Mouse (Mus musculus) midbrain, embryonic 16.5 days (tissue): Measurements from ENCODE around the gene S100a11. TPM values are rescaled to one million over a fixed set of nuclear protein-coding genes. Genes with fewer than 3 reads are reported as not detected.
"Not testable (repeated sequence)": the region's sequence is repeated elsewhere in the genome, so short reads cannot be mapped to it uniquely, and the experiment has no call there.

Source experiments
- ATAC-seq: fragments of 200-750 bp; cut with Nextera tagmentation; 2 replicates; pipeline ENCODE4 v1.8.0; 2017; ENCODE audit warnings: moderate TSS enrichment
- H3K27ac ChIP-seq: fragments of 300-500 bp; sonication (generic); 2 replicates; pipeline ENCODE4 v1.5.1; 2014; ENCODE audit warnings: mild to moderate bottlenecking, low read length, mixed read lengths
- H3K27me3 ChIP-seq: fragments of 300-500 bp; sonication (generic); 2 replicates; pipeline ENCODE4 v1.6.1; 2014; ENCODE audit warnings: low read depth, low read length, mixed read lengths; ENCODE audit not compliant: control insufficient read depth, insufficient read depth
- H3K36me3 ChIP-seq: fragments of 300-500 bp; sonication (generic); 2 replicates; pipeline ENCODE4 v1.6.1; 2014; ENCODE audit warnings: mild to moderate bottlenecking, low read length, moderate library complexity, mixed read lengths; ENCODE audit not compliant: control insufficient read depth, insufficient read depth
- H3K4me1 ChIP-seq: fragments of 300-500 bp; sonication (generic); 2 replicates; pipeline ENCODE4 v1.6.1; 2014; ENCODE audit warnings: mild to moderate bottlenecking, low read length, mixed read lengths; ENCODE audit not compliant: control insufficient read depth, insufficient read depth
- H3K4me2 ChIP-seq: fragments of 300-500 bp; sonication (generic); 2 replicates; pipeline ENCODE4 v1.6.1; 2014; ENCODE audit warnings: mild to moderate bottlenecking, low read length, mixed read lengths
- H3K4me3 ChIP-seq: fragments of 300-500 bp; sonication (generic); 2 replicates; pipeline ENCODE4 v1.5.1; 2014; ENCODE audit warnings: low read depth, mild to moderate bottlenecking, low read length, moderate library complexity, mixed read lengths
- H3K9ac ChIP-seq: fragments of 300-500 bp; sonication (generic); 2 replicates; pipeline ENCODE4 v1.6.1; 2014; ENCODE audit warnings: low read depth, low read length, mixed read lengths
- H3K9me3 ChIP-seq: fragments of 300-500 bp; sonication (generic); replicated peaks from 2 replicates; pipeline ENCODE4 v1.6.1; 2014; ENCODE audit warnings: mild to moderate bottlenecking, low read length, mixed read lengths; ENCODE audit not compliant: control insufficient read depth, poor library complexity, severe bottlenecking
- WGBS: fragments of 180-500 bp; shearing (Covaris S2); extraction: QIAGEN DNeasy Blood & Tissue Kit; methylation state at CpG from one replicate; pipeline ENCODE4 v1.1.7; 2014; 5-methylcytosine and 5-hydroxymethylcytosine counted together
- polyA plus RNA-seq: library from polyadenylated mRNA; unstranded; fragments of >200 nt; fragmentation: Nextera tagmentation; extraction: Ambion mirVana; gene quantifications from 2 replicates; pipeline ENCODE4 v1.2.1, GENCODE M21; 2015

The S100a11 gene
- polyA plus RNA-seq, 1 experiment from 2014 or later, result 141 TPM

DNA sequence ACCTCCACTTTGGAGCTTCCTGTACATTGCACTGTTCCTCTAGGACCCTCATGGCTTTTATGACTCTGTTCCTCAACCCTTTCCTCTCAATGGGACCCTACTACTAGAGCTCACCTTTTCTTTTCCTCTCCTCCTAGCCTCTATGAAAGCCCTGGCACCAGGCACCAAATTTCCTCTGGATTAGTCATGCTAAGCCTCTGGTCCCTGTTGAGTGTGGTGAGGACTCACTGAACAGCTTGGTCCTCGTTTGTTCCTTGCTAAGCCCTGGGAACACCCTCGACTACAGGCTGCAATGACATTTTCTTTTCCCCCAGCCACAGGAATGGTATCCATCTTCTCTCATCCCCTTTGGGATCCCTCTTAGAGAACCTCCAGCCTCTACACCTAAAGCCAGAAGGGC lies 21.2 kb downstream of the S100a11 start:
- no peak overlapping the region for H3K4me3 ChIP-seq
- no peaks in the 10 kb centered on the region for H3K9me3 ChIP-seq
- WGBS, result 66% methylated on average over 2 of the region's 2 CpGs
- no peaks in the 10 kb centered on the region for H3K36me3 ChIP-seq
- H3K27ac ChIP-seq, result no peak overlapping the region
- no peaks in the 10 kb centered on the region for H3K4me1 ChIP-seq
- H3K4me2 ChIP-seq, result no peak overlapping the region
- ATAC-seq, result no peak
- H3K27me3 ChIP-seq, result no peaks in the 10 kb centered on the region
- no peak overlapping the region for H3K9ac ChIP-seq

DNA sequence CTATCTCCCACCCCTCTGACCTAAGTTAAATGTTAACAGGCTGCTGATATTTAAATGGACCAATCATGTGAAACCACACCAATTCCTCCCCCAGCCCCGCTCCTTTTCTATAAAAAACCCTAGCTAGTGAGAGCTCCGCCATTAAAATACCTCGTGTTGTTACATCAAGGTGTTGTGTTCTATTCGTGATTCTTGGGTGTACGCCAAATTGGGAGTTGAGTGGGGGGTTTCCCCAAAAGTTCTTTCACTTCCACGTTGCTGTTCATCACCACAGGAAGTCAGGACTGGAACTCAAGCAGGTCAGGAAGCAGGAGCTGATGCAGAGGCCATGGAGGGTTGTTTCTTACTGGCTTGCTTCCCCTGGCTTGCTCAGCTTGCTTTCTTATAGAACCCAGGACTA lies 23.9 kb downstream of the S100a11 start:
- 87% methylated on average over 6 of the region's 6 CpGs for WGBS
- not testable (repeated sequence) for ATAC-seq, H3K4me2 ChIP-seq

DNA sequence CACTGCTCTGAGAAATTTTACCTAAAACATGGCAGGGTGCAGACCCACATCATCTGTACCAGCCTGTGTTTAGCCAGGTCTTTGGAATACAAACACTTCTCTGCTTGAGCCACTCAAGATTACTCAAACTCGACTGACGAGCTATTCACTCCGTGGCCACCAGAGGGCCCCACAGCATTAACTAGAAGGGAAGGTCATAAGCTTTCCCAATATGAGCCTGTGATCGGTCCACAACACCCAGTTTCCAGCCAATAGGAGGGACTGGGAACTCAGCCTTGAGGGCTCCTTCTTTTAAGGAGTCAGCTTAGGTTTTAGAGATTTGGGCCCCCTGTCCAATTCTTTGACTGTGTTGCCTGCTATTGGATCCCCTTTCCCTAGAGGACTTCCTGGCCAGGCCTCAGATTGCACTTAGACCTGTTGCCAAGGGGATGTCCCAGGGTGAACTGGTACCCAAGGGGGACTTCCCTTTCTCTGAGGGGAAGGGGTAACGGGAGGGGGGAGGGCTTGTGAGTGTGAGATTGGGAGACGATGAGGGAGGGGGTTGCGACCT lies 26.9 kb downstream of the S100a11 start:
- no peak overlapping the region for H3K4me3 ChIP-seq
- no peaks in the 10 kb centered on the region for H3K36me3 ChIP-seq
- no peaks in the 10 kb centered on the region for H3K9me3 ChIP-seq
- H3K4me1 ChIP-seq, result no peaks in the 10 kb centered on the region
- no peaks in the 10 kb centered on the region for H3K27me3 ChIP-seq
- no peak overlapping the region for H3K4me2 ChIP-seq
- 0 out of 2 replicates have a peak, but pooled peaks have one; percentile 58 for ATAC-seq
- whole genome bisulfite sequencing, result 36% methylated on average over 7 of the region's 7 CpGs
- no peak overlapping the region for H3K9ac ChIP-seq
- no peak overlapping the region for H3K27ac ChIP-seq

More for the DNA sequence above, 23.9 kb downstream of the S100a11 start:
- H3K9ac ChIP-seq, H3K27me3 ChIP-seq, H3K36me3 ChIP-seq, H3K4me1 ChIP-seq, H3K9me3 ChIP-seq, H3K27ac ChIP-seq, H3K4me3 ChIP-seq: not testable (repeated sequence)

- H3K36me3 ChIP-seq, result no peaks in the 10 kb centered on the region
- no peak overlapping the region for H3K4me3 ChIP-seq
- H3K9me3 ChIP-seq, result no peaks in the 10 kb centered on the region
- WGBS, result 86% methylated on average over 20 of the region's 20 CpGs
- no peak overlapping the region for H3K9ac ChIP-seq
- no peak for ATAC-seq
- no peaks in the 10 kb centered on the region for H3K4me1 ChIP-seq
- H3K27me3 ChIP-seq, result no peaks in the 10 kb centered on the region
- H3K4me2 ChIP-seq, result no peak overlapping the region
- H3K27ac ChIP-seq, result no peak overlapping the region
These were observed 27.7 kb downstream of the S100a11 start for GRCm38 (mm10) chr3:93547749-93548540.

DNA sequence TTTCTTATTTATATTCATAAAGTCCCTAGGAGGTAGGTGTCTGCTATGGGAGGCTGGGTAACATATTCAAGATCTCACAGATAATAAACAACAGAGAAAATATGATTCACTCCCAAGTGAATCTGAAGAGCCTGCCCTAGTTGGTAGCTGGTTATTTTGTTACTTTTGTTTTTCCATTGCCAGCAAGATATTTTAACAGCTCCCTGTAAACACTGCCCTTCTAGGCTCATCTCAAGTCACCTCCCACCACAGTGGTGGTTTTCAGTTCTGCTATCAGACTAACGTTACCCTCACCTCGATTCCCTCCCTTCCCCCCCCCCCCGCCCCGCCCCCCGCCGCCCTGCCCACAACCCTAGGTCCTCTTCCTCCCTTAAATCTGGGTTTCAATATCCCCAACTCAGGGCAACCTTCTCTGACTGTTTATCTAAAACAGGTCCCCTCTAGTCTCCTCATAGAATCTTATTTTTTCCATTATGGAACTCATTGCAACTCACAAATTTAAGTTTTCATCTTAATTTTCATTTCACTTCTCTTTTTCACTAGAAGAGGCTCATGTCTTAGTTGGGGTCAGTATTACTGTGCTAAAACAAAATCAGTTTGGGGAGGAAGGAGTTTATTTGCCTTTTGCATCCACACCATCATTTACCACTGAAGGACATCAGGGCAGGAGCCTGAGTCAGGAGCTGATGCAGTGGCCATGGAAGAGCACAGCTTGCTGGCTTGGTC lies 28.4 kb downstream of the S100a11 start:
- Histone ChIP-seq H3K4me2 (no peak overlapping the region), H3K27me3 (no peaks in the 10 kb centered on the region), H3K9ac (no peak overlapping the region), H3K4me3 (no peak overlapping the region), H3K27ac (no peak overlapping the region), H3K36me3 (no peaks in the 10 kb centered on the region), H3K4me1 (no peaks in the 10 kb centered on the region), H3K9me3 (no peaks in the 10 kb centered on the region)
- ATAC-seq, result no peak
- WGBS, result 89% methylated on average over 4 of the region's 6 CpGs

- no peak for ATAC-seq
- peaks cover 4% of the 10 kb centered on the region; the same call in 1 of the 2 replicates for H3K4me1 ChIP-seq
- H3K9me3 ChIP-seq, result no peaks in the 10 kb centered on the region
- H3K9ac ChIP-seq, result no peak overlapping the region
- no peak overlapping the region for H3K27ac ChIP-seq
- 89% methylated on average over 4 of the region's 4 CpGs for WGBS
- H3K27me3 ChIP-seq, result no peaks in the 10 kb centered on the region
- H3K4me2 ChIP-seq, result no peak overlapping the region
- no peak overlapping the region for H3K4me3 ChIP-seq
- no peaks in the 10 kb centered on the region for H3K36me3 ChIP-seq
These were observed 29.7 kb downstream of the S100a11 start for GRCm38 (mm10) chr3:93549986-93550385.

GRCm38 (mm10) chr3:93551950-93552901 lies 31.9 kb downstream of the S100a11 start:
- ATAC-seq, result no peak
- H3K9me3 ChIP-seq, result no peaks in the 10 kb centered on the region
- H3K36me3 ChIP-seq, result no peaks in the 10 kb centered on the region
- no peak overlapping the region for H3K27ac ChIP-seq
- H3K27me3 ChIP-seq, result no peaks in the 10 kb centered on the region
- H3K4me3 ChIP-seq, result no peak overlapping the region
- WGBS, result 85% methylated on average over 5 of the region's 5 CpGs
- H3K4me1 ChIP-seq, result peaks cover 4% of the 10 kb centered on the region; the same call in 1 of the 2 replicates
- H3K9ac ChIP-seq, result no peak overlapping the region
- H3K4me2 ChIP-seq, result no peak overlapping the region

GRCm38 (mm10) chr3:93553311-93553710 lies 33.0 kb downstream of the S100a11 start:
- Histone ChIP-seq H3K9me3 (no peaks in the 10 kb centered on the region), H3K9ac (no peak overlapping the region), H3K27me3 (no peaks in the 10 kb centered on the region), H3K4me3 (no peak overlapping the region), H3K36me3 (no peaks in the 10 kb centered on the region), H3K4me1 (peaks cover 4% of the 10 kb centered on the region; the same call in 1 of the 2 replicates), H3K27ac (no peak overlapping the region), H3K4me2 (no peak overlapping the region)
- ATAC-seq, result no peak
- 91% methylated on average over 2 of the region's 2 CpGs for WGBS
